In the genomic region with DNA sequence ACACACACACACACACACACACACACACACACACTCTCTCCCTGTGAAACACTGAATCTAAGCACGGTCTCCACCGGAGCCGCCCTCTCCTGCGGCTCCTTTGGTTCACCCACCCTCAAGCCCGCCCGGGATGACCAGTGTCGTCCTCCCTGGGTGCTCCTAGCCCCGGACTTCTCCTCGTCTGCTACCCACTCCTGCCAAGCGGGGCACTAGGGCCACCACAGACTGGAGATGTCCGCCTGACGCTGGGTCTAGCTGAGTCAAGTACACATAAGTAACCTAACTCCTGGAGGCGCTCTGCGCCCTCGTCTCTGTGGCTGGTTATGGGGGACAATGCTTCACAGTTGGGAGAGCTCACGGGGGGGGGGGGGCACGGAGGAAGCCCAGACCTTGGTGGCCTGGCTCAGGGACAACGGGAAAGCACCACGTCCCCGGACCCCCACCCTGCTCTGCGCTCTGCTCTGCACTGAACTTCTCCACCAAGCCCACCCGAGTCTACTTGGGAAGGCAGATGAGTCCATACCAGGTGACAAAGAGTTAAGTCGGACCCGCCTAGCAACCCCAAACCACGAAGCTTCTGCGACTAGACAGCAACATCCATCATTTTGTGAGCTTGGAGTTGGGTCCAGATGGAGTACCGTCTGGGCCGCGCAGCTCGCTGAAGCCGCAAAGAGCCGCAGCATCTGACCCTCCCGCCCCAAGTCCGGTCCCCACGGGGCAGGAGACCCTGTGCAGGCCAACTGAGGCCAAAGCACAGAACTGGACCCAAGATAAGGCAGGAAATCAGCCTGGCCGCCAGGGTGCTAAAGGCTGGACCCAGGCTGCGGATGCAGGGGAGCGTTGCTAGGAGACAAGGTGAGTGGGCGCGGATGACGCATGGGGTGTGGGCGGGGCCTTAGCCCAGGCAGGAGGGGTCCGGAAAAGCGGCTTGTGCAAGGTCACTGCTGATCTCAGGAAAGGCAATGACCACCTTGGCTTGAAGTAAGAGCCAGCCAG, we compare ENCODE assay signal across 8 mouse cellular contexts. TPM values are rescaled to one million over a fixed set of nuclear protein-coding genes. Genes with fewer than 3 reads are reported as not detected.
A peak's percentile ranks its signal among the peaks of the same experiment; 100 is the strongest.
DNase-seq lines count a peak whose midpoint lies in the region; ATAC-seq and TF ChIP-seq lines count a peak whose summit lies in the region.

A gene (plus strand): TSS at position 512 of the 996 bp plus-strand sequence.

- H3K4me3 ChIP-seq in embryonic facial prominence, embryonic 14.5 days (ENCODE audit: low read depth, low read length) = peak within 1 kb of the TSS; percentile 20; the same call in 1 of the 2 replicates
- peak within 1 kb of the TSS; percentile 24 for H3K4me3 ChIP-seq in hindbrain, postnatal 0 days (ENCODE audit: low read length)
- peak within 1 kb of the TSS; percentile 30 for H3K4me3 ChIP-seq in neural tube, embryonic 13.5 days

- H3K4me1 ChIP-seq in embryonic facial prominence, embryonic 14.5 days (ENCODE audit: control insufficient read depth, insufficient read depth, low read length) = peaks cover 5% of the 10 kb centered on the region; the same call in 1 of the 2 replicates
- H3K4me1 ChIP-seq in hindbrain, postnatal 0 days (ENCODE audit: insufficient read depth, low read length) = peaks cover 7% of the 10 kb centered on the region; the same call in 1 of the 2 replicates
- peaks cover 25% of the 10 kb centered on the region for H3K4me1 ChIP-seq in neural tube, embryonic 13.5 days (replicated peaks)

- H3K4me2 ChIP-seq in embryonic facial prominence, embryonic 14.5 days (ENCODE audit: low read depth, low read length) = peak within 1 kb of the TSS; percentile 42
- H3K4me2 ChIP-seq in hindbrain, postnatal 0 days (ENCODE audit: low read depth, low read length) = peak within 1 kb of the TSS; percentile 59
- peak within 1 kb of the TSS; percentile 59 for H3K4me2 ChIP-seq in neural tube, embryonic 13.5 days

- no peaks in the 10 kb centered on the region for H3K9me3 ChIP-seq in embryonic facial prominence, embryonic 14.5 days (ENCODE audit: control insufficient read depth, low read length)
- no peaks in the 10 kb centered on the region for H3K9me3 ChIP-seq in hindbrain, postnatal 0 days (ENCODE audit: low read length)
- H3K9me3 ChIP-seq in neural tube, embryonic 13.5 days = no peaks in the 10 kb centered on the region

- intact Hi-C loops in left cerebral cortex, postnatal 25 days (cut with DNase I) = no loop called here
- intact Hi-C loops in gastrocnemius, postnatal 14 days (cut with DNase I; ENCODE audit: low total_unique reads) = no loop called here

- H3K27me3 ChIP-seq in embryonic facial prominence, embryonic 14.5 days (replicated peaks; ENCODE audit: control insufficient read depth, insufficient read depth, low read length) = peaks cover 58% of the 10 kb centered on the region
- no peaks in the 10 kb centered on the region for H3K27me3 ChIP-seq in hindbrain, postnatal 0 days (ENCODE audit: insufficient read depth, low read length)
- peaks cover 70% of the 10 kb centered on the region for H3K27me3 ChIP-seq in neural tube, embryonic 13.5 days

- peak; percentile 54 for ATAC-seq in embryonic facial prominence, embryonic 14.5 days (ENCODE audit: low read depth)
- peak; percentile 80 for ATAC-seq in hindbrain, postnatal 0 days
- ATAC-seq in neural tube, embryonic 13.5 days (ENCODE audit: low read depth) = peak; percentile 77

- H3K9ac ChIP-seq in embryonic facial prominence, embryonic 14.5 days (ENCODE audit: low read depth, low read length) = peak within 1 kb of the TSS; percentile 26; the same call in 1 of the 2 replicates
- peak within 1 kb of the TSS; percentile 44; the same call in 1 of the 2 replicates for H3K9ac ChIP-seq in hindbrain, postnatal 0 days (replicated peaks; ENCODE audit: low read length)
- peak within 1 kb of the TSS; percentile 65 for H3K9ac ChIP-seq in neural tube, embryonic 13.5 days

- peak; percentile 54 for TF ChIP-seq CTCF in hindbrain, postnatal 0 days (IDR thresholded peaks at IDR 0.05; ENCODE audit: low read depth)

- 0 out of 2 replicates have a peak, but pooled peaks cover 6% of the 10 kb centered on the region for H3K36me3 ChIP-seq in embryonic facial prominence, embryonic 14.5 days (ENCODE audit: control insufficient read depth, insufficient read depth, low read length)
- peaks cover 10% of the 10 kb centered on the region; the same call in 1 of the 2 replicates for H3K36me3 ChIP-seq in hindbrain, postnatal 0 days (ENCODE audit: insufficient read depth, low read length)
- H3K36me3 ChIP-seq in neural tube, embryonic 13.5 days = peaks cover 20% of the 10 kb centered on the region; the same call in 1 of the 2 replicates

- DNase-seq in CD4-positive helper T cell, adult 2 months (ENCODE audit: low read depth, low spot score) = peak; percentile 81
- peak; percentile 73 for DNase-seq in Muller cell, postnatal 12 days (ENCODE audit: inconsistent ontology term)
- DNase-seq in embryonic facial prominence, embryonic 14.5 days (ENCODE audit: low spot score) = peak; percentile 57
- DNase-seq in hindbrain, postnatal 0 days (ENCODE audit: low spot score) = peak; percentile 86
- DNase-seq in left cerebral cortex, postnatal 25 days (ENCODE audit: low spot score in 2 of 2) = peak; percentile 89 to 97
- peak; percentile 53 for DNase-seq in thymus, postnatal 0 days (ENCODE audit: low spot score)
- DNase-seq in gastrocnemius, postnatal 14 days = no peak

- H3K27ac ChIP-seq in embryonic facial prominence, embryonic 14.5 days (replicated peaks; ENCODE audit: low read depth, low read length) = no peak within 1 kb of the TSS
- H3K27ac ChIP-seq in hindbrain, postnatal 0 days = peak within 1 kb of the TSS; percentile 78
- 0 out of 2 replicates have a peak within 1 kb of the TSS, but pooled peaks have one; percentile 33 for H3K27ac ChIP-seq in neural tube, embryonic 13.5 days (replicated peaks)

- WGBS in embryonic facial prominence, embryonic 14.5 days = 8% methylated on average over 39 of the region's 44 CpGs
- 7% methylated on average over 43 of the region's 44 CpGs for WGBS in hindbrain, postnatal 0 days
- 11% methylated on average over 44 of the region's 44 CpGs for WGBS in neural tube, embryonic 13.5 days

RNA-seq across cellular contexts. Expression of the gene that starts here (rescaled TPM):
- 4.9 and 5.4 TPM in 2 replicates for polyA plus RNA-seq in embryonic facial prominence, embryonic 14.5 days (2014; fragmentation: Nextera tagmentation; extraction: Ambion mirVana)
- 86.9 and 121 TPM in 2 replicates for total RNA-seq in hindbrain, postnatal 0 days (2014; rRNA removed)
- 82.3 and 82.7 TPM in 2 replicates for polyA plus RNA-seq in hindbrain, postnatal 0 days (2015; fragmentation: Nextera tagmentation; extraction: Ambion mirVana)
- 100 to 1,000 TPM; 191 to 194 TPM for total RNA-seq in left cerebral cortex, postnatal 25 days (2021)
- polyA plus RNA-seq in neural tube, embryonic 13.5 days (2015; fragmentation: Nextera tagmentation; extraction: Ambion mirVana) = 10.5 and 13.0 TPM in 2 replicates
- polyA plus RNA-seq in thymus, postnatal 0 days (2015; fragmentation: Nextera tagmentation; extraction: Ambion mirVana) = 17.7 and 19.3 TPM in 2 replicates
- under 1 TPM; 0.33 to 0.57 TPM for total RNA-seq in gastrocnemius, postnatal 14 days (2021)

Comparison
In these comparisons a context has a peak if more than half of its experiments do, and no peak if none do; other contexts are left out.
1. RNA of the gene that starts here (total RNA-seq): 191 to 194 TPM in left cerebral cortex, postnatal 25 days and 86.9 to 121 TPM in hindbrain, postnatal 0 days; 0.33 to 0.57 TPM in gastrocnemius, postnatal 14 days; every median in the first group is over 10 times any median in the second.
2. Peak in every context shown above with its lines, with median percentiles within 50 percentile points of each other: ATAC-seq, H3K4me2 ChIP-seq, H3K4me3 ChIP-seq and H3K9ac ChIP-seq.